Mouse (Mus musculus) lung, adult 2 months (tissue): ENCODE data around the gene Strn4.

Experiments
- CTCF ChIP-seq: fragments of 200-500 bp; IDR thresholded peaks from 2 replicates; pipeline ENCODE4 v1.5.1; 2011; ENCODE audit warnings: mild to moderate bottlenecking, low read length, control low read depth; ENCODE audit not compliant: insufficient read depth
- POLR2A ChIP-seq: fragments of 200-500 bp; IDR thresholded peaks from 2 replicates; pipeline ENCODE4 v1.6.1; 2011; ENCODE audit warnings: low read depth, mild to moderate bottlenecking, control low read depth, low read length, borderline replicate concordance; ENCODE audit errors: extremely low read depth

- TF ChIP-seq CTCF (no peak), POLR2A (no peak)
These were observed 34.2 kb upstream of the Strn4 start for GRCm38 (mm10) chr7:16781555-16781815.
